Mouse (Mus musculus): ENCODE results near the gene Gpr176.

Gpr176 gene

DNA sequence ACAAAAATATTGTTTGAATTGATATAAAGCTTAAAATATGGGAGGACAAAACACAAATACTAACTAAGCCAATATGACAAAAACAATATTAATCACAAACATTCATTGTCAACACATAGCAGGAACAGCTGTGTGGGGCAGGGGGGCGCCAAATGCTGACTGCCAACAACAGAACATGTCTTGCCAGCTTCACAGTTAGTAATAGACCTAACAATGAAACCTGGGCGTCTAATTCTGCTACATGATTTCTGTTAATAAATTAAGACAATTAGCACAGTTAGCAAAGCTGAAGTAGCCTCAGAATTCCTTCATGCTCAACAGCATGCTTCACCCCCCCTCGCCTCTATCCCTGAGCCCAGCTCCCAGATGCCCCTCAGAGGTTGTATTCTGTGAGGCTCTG, 137.6 kb downstream of the Gpr176 start:
- no peak for DNase-seq (ENCODE audit: low spot score)

- DNase-seq (ENCODE audit: low spot score): no peak
These were observed 142.7 kb downstream of the Gpr176 start for GRCm38 (mm10) chr2:118230544-118230943.

GRCm38 (mm10) chr2:118228486-118229079, 144.6 kb downstream of the Gpr176 start:
- no peak for DNase-seq (ENCODE audit: low spot score)

Data from MN1 (cell line).